Mouse (Mus musculus) kidney, adult 2 months (tissue): ENCODE data around the gene Mgat4b.

Source experiments
- CTCF ChIP-seq: fragments of 200-500 bp; conservative IDR thresholded peaks from 2 replicates; pipeline ENCODE4 v1.5.1; 2011; ENCODE audit warnings: low read depth, mild to moderate bottlenecking, control low read depth, low read length, moderate library complexity, mixed read lengths; ENCODE audit not compliant: insufficient read depth, insufficient read length
- POLR2A ChIP-seq: fragments of 200-500 bp; IDR thresholded peaks from one replicate; pipeline ENCODE4 v1.6.1; 2011; ENCODE audit warnings: low read depth, low read length, control low read depth

DNA sequence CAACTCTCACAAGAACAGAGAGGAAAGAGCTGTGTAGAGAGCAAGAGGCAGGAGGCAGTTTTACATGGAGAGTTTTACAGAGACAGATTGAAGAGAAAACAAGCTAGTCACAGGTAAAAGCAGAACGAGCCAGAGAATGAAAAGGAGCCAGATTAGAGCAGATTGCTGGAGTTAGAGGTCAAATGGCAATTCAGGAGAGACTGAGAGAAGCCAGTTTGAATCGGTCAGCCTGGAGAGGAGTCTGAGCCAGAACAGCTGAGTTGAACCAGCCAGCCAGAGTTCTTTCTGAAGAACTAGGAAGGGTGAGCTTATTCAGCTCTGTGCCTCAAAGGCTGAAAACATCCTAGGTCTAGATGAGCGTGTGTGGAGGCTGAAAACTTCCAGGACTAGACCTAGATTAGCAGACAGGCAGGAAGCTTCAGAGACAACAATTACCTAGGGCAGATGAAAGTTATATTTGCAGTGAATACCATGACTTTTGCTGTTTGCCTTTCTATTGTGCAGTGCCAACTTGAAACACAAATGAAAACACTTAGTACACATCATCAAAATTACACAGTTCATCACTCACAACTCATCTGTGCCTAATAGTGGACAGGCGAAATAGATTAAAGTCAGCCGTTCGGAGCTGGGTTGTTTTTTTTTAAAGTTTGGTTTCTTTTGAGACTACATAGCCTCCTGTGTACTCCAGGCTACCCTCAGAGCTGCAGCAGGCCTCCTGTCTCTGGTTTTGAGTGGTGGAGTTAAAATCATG, 30.0 kb upstream of the Mgat4b start:
- TF ChIP-seq CTCF (no peak), POLR2A (no peak)
